Mouse (Mus musculus) thymus, postnatal 0 days (tissue): ENCODE data around the gene Rasip1. TPM values are rescaled to one million over a fixed set of nuclear protein-coding genes. Genes with fewer than 3 reads are reported as not detected.
A peak's percentile ranks its signal among the peaks of the same experiment; 100 is the strongest.

Experiments
- DNase-seq: peaks from one replicate; pipeline ENCODE4 v3.0.0-alpha.2; 2015; ENCODE audit warnings: low spot score
- polyA plus RNA-seq: library from polyadenylated mRNA; unstranded; fragments of >200 nt; fragmentation: Nextera tagmentation; extraction: Ambion mirVana; gene quantifications from 2 replicates; pipeline ENCODE4 v1.2.1, GENCODE M21; 2015

The Rasip1 gene
- polyA plus RNA-seq, 1 experiment from 2014 or later = 4.4 TPM

- no peak for DNase-seq
Observed at GRCm38 (mm10) chr7:45623507-45623906, 3.8 kb upstream of the Rasip1 start.

DNA sequence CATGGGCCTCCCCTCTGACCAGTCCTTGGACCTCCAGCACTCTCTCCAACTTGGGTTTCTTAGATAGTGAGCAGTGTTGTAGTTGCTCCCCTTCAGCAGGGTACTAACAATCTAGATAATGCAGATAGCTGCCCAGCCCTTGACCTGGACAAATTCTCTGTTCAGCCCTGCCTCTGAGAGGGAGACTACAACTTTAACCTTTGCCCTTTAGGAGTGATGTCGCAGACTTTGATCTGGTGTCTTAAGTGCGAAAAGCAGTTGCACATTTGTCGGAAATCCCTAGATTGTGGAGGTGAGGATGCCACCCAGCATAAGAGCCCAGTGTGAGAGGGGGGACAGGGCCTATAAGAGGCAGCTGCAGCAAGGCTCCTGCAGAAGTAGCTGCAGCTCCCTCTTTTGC is 2.6 kb upstream of the Rasip1 start:
- no peak for DNase-seq

DNA sequence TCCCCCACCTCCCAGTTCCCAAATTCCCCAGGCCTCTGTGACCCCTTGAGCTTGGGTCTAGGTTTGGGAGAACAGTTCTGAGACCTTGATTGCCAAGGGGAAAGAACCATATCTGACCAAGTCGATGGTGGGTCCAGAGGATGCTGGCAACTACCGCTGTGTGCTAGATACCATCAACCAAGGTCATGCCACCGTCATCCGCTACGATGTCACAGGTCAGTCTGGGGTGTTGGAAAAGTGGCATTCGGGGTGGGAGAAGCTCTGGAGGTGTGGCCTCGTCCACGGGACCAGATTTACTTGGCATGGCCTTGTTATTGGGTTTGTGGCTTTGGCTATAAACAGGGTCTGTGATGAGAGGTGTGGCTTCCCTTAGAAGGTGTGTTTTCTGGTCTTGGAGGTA is 1.8 kb upstream of the Rasip1 start:
- DNase-seq = no peak

DNA sequence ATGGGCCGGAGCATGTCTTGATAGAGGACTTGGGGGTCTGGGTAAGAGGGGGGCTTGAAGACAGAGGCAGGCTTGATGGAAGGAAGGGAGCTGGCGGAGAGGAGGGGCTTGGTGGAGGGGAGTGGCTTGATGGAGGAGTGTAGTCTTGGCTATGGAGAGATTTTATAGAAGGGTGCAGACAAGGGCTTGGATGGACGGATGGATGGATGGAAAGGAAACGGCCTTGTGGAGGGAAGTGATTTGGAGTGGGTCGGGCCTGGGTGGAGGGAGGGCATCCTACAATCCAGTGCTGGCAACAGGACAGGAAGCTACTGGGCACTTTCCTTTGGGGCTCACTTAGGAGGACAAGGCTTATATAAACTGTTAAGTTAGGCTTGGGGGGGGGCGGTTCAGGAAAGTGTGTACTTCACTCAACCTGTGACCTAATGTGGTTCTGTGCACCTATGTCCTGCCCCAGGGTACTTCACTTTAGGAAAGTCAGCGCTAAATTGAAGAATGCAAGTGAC is 664 bp upstream of the Rasip1 start:
- DNase-seq = no peak

DNA sequence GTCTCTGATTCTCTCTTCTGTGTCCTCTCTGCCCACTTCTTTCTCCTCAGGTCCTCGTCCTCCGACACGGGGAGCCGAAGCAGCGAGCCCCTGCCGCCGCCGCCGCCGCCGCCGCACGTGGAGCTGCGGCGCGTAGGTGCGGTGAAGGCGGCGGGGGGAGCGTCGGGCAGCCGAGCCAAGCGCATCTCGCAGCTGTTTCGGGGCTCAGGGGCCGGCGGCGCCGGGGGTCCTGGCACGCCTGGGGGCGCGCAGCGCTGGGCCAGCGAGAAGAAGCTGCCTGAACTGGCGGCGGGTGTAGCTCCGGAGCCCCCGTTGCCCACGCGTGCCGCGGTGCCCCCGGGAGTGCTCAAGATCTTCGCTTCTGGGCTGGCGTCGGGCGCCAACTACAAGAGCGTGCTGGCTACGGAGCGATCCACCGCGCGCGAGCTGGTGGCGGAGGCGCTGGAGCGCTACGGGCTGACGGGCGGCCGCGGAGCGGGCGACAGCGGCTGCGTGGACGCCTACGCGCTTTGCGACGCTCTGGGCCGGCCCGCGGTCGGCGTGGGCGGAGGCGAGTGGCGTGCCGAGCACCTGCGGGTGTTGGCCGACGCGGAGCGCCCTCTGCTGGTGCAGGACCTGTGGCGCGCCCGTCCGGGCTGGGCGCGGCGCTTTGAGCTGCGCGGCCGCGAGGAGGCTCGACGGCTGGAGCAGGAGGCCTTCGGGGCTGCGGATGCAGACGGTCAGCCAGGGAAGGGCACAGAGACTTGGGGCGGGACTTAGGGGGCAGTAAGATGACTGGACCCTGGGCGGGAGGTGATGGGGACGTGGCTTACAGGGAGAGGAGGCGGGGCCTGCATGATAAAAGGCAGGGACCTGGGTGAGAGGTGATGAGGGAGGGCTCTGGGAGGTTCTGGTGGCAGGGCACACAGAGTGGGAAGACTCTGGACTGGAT is 1.3 kb downstream of the Rasip1 start:
- peak; percentile 83 for DNase-seq

- DNase-seq = no peak
Observed at GRCm38 (mm10) chr7:45630064-45630907, 3.0 kb downstream of the Rasip1 start.

GRCm38 (mm10) chr7:45632499-45632898 is 5.2 kb downstream of the Rasip1 start:
- no peak for DNase-seq

DNA sequence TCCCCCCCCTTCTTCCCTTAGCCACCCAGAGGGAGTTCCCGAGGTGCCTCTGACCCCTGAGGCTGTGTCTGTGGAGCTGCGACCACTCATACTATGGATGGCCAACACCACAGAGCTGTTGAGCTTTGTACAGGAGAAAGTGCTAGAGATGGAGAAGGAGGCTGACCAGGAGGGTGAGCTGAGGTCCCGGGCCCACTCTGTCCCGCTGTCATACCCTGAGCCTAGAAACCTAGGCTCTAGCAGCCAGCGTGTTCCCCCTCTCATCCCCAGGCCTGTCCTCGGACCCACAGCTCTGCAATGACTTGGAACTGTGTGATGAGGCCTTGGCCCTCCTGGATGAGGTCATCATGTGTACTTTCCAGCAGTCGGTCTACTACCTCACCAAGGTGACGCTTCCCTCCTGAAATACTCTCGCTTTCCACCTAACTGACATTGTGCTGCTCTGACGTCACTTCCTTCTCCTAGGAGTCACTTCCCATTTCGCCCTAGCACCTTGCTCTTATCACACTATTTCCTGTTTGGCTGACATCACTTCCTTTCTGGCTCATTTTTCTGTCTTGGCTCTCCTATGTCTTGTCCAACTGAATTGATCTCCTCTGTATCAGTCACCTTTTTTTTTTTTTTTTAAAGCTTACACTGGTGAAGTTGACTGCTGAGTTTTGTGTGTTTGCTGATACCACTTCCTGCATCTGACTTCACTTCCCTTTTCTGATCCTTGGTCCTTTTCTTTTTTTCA is 7.8 kb downstream of the Rasip1 start:
- peak; percentile 35 for DNase-seq

DNA sequence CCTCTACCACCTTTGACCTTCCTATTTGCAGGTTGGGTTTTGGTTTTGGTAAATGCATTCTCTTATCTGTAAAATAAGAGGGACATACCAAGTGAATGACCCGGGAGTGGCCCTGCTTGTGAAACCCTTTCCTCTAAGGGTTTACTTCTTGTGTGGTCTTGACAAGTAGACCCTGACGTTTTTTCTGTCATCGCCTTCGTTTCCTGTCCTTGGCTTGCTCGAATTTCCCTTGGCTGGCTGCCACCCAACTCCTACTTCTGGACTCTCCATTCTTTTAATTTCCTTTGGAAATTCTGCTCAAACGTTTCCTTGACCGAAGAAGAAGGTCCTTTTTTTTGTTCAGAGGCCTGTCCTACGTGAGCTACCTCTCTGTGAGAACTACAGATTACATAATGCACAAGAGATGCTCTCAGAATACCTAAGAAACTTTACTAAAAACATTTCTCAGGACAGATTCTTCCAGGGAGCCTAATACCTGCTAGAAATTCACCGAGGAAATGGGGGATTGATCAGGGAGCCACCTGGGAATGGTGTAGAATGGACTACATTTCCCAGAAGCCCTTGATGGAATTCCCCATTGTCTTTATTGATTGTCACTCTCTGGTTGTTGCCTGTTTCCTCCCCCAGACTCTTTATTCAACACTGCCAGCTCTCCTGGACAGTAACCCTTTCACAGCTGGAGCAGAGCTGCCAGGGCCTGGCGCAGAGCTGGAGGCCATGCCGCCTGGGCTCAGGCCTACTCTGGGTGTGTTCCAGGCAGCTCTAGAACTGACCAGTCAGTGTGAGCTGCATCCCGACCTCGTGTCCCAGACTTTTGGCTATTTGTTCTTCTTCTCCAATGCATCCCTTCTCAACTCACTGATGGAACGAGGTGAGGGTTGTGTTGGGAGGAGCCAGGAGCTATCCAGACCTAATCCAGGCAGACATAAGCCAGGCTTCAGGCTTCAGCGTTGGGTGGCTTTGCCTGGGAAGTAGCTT is 8.7 kb downstream of the Rasip1 start:
- no peak for DNase-seq

- DNase-seq = no peak
Observed at GRCm38 (mm10) chr7:45637710-45638109, 10.4 kb downstream of the Rasip1 start.

DNA sequence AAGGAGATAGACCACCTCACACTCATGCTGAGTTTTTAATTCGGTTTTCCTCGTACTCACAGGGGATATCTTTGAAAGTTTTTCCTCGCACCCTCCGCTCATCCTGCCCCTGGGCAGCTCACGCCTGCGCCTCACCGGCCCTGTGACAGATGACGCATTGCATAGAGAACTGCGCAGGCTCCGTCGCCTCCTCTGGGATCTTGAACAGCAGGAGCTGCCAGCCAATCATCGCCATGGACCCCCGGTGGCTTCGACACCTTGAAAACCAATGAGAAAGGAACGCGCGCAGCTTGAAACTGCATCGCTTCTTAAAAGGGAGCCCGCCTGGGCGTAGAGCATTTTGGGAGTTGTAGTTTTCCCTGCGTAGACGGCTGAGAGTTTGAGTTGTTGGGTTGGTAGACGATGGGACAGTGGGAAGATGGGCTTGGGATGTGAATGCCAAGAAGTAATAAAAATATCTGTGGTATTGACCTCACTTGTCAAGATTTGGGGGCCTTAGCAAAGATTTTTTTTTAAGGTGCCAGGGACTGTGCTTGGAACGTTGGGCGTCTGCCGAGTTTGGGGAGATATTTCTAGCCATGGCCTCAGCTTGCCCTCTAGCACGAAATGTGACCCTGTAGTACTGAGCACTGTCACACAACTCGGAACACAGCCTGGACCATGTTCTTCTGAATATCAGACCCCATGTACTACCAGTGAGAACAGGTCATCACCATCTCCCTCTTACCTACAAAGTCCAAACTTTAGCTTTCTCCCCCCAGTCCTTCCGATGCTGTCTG is 11.5 kb downstream of the Rasip1 start:
- DNase-seq = peak; percentile 52

GRCm38 (mm10) chr7:45639561-45640027 is 12.3 kb downstream of the Rasip1 start, which contains the start of gene Mamstr:
Gene Mamstr (plus strand): TSS chr7:45639977.
- DNase-seq = no peak

DNA sequence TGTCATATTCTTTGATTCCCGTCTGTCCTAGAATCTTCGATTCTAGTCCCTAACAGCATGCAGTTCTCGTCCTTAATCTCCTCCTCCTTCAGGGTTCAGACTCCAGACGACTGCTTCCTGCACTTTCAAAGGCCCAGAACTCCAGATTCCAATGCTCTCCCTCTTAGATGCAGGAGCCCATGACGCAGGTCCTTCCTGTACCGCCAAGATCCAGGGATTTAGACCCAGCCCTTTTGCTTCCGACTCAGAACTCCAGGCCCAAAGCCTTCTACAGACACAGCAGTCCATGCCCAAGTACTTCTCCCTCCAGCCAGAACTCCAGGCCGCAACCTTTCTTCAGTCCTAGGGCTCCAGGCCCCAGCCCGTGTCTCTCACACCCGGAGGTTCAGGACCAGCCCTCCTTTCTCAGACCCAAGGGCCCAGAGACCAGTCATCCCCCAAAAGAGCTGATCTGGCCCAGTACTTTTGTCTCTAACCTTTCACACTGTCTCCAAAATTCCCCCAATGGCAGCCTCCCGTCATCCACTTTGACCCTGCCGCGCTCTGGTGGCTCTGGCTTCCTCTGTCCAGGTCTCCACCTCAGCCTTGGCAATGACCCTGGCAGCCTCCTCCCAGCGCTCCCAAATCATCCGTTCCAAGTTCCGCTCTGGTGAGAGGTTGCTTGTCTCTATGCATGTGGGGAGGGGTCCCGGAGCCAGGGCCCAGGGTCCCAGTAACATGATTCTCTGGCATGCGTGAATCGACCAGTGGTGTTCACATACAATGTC is 13.1 kb downstream of the Rasip1 start:
- DNase-seq = no peak

DNA sequence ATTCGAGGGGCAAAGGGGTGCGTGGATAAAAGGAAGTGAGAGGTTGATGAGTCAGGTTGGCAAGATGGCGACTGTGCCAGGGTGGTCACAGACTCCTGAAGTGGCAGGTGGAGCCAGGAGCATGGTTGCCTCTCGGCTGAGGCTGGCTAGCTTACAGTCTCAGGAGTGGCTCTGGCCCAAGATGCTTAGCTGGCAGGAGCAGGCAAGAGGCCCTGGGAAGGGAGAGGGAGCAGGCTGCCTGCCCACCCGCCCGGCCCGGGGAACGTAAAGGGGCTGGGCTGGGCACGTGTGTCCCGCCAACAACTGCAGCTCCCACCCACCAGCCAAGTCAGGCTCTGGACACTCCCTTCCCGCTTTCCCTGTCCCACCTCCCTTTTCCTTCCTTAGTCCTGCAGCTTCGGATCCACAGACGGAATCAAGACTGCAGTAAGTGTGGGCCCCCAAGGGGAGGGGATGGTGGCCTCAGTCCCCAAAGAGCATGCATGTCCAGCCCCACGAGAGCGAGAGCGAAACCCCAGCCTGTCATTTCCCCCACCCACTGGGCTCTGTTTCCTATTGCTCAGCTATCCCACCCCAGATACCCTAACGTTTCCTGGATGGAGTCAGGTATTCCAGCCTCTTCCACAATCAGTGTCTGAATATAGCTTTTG is 14.2 kb downstream of the Rasip1 start:
- DNase-seq = no peak

GRCm38 (mm10) chr7:45642083-45642482 is 14.8 kb downstream of the Rasip1 start:
- no peak for DNase-seq

DNA sequence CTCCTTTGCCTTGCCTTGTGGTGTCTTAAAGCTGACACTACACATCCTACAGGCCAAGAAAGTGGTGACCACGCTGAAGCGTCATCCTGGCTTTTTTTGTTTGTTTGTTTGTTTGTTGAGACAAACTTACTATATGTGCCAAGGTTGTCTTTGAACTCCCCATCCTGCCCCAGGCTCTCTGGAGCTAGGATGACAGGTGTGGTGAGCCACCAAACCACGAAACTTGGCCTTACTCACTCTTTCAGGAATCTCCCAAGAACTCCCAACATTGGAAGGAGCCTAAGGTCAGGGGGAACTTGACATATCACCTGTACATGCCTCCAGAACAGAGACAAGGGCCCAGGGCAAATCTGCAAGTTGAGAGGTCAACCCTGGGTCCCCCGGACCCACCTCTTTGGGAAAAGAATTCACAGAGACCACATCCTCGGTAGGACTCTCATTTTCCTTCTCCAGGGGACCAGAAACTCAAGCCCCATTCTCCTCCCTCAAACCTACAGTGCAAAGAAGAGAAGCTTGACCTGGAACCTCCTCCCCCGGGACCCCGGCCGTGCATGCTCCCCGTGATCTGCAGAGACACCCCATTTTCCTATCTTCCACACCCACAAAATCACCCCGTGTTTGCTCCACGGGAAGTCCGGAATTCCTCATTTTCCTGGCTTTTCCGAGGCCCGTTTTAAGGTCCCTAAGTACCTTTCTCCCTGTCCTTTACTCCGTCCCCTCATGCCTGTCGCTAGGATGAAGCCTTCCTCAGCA is 15.4 kb downstream of the Rasip1 start:
- no peak for DNase-seq
